25 mouse cellular contexts compared by ENCODE assay signal in genomic region chr2:153734033-153734432, GRCm38 (mm10). TPM values are rescaled to one million over a fixed set of nuclear protein-coding genes. Genes with fewer than 3 reads are reported as not detected.
DNase-seq lines count a peak whose midpoint lies in the region; ATAC-seq and TF ChIP-seq lines count a peak whose summit lies in the region.
"Had no signal": no experiment of that assay in that cellular context is flagged by ENCODE, and none has a peak within 500 bp of the region (broad histone marks: within the 10 kb centered on the region; RNA-seq: fewer than 3 reads in every experiment).

No protein-coding gene starts in this region.

- H3K27me3 ChIP-seq in thymus, adult 2 months (ENCODE audit: control insufficient read depth, insufficient read depth, low read length), result no peaks in the 10 kb centered on the region
- H3K27me3 ChIP-seq in neural tube, embryonic 15.5 days (replicated peaks), result no peaks in the 10 kb centered on the region
- H3K27me3 ChIP-seq: heart, embryonic 12.5 days; hindbrain, embryonic 13.5 days; intestine, embryonic 15.5 days had no signal

- H3K9ac ChIP-seq in neural tube, embryonic 15.5 days (replicated peaks), result no peak overlapping the region
- H3K9ac ChIP-seq: heart, embryonic 12.5 days; hindbrain, embryonic 13.5 days; intestine, embryonic 15.5 days had no signal

- intact Hi-C loops in gastrocnemius, postnatal 36 days (cut with DNase I), result no loop called here

- 32% methylated on average over 4 of the region's 4 CpGs for WGBS in thymus, adult 2 months
- WGBS in neural tube, embryonic 15.5 days, result 77% methylated on average over 4 of the region's 4 CpGs

- H3K4me1 ChIP-seq in thymus, adult 2 months (replicated peaks; ENCODE audit: control insufficient read depth, insufficient read depth, low read length), result peaks cover 14% of the 10 kb centered on the region
- H3K4me1 ChIP-seq in neural tube, embryonic 15.5 days, result no peaks in the 10 kb centered on the region
- H3K4me1 ChIP-seq: heart, embryonic 12.5 days; hindbrain, embryonic 13.5 days; intestine, embryonic 15.5 days had no signal

- H3K27ac ChIP-seq in thymus, adult 2 months (ENCODE audit: control insufficient read depth, insufficient read depth, low read length), result no peak overlapping the region
- H3K27ac ChIP-seq in neural tube, embryonic 15.5 days (replicated peaks), result no peak overlapping the region
- H3K27ac ChIP-seq: hindbrain, embryonic 13.5 days; hindbrain, postnatal 0 days; intestine, embryonic 15.5 days had no signal

- H3K9me3 ChIP-seq in neural tube, embryonic 15.5 days (replicated peaks), result no peaks in the 10 kb centered on the region
- H3K9me3 ChIP-seq: G1E; heart, embryonic 12.5 days; hindbrain, embryonic 13.5 days; intestine, embryonic 15.5 days had no signal

- no peak for TF ChIP-seq CTCF in thymus, adult 2 months (IDR thresholded peaks at IDR 0.05; ENCODE audit: borderline replicate concordance, control insufficient read depth, extremely low read depth, insufficient read depth, low read length, poor library complexity)

- no peaks in the 10 kb centered on the region for H3K36me3 ChIP-seq in thymus, adult 2 months (ENCODE audit: control insufficient read depth, insufficient read depth, low read length)
- no peaks in the 10 kb centered on the region for H3K36me3 ChIP-seq in neural tube, embryonic 15.5 days
- H3K36me3 ChIP-seq: G1E; heart, embryonic 12.5 days; hindbrain, embryonic 13.5 days; intestine, embryonic 15.5 days had no signal

- DNase-seq in thymus, postnatal 0 days (ENCODE audit: low spot score), result peak; percentile 58
- no peak for DNase-seq in thymus, adult 2 months
- DNase-seq in natural killer cell, adult 2 months (ENCODE audit: low spot score in 2 of 2), result no peak
- no peak for DNase-seq in gastrocnemius, postnatal 36 days
- DNase-seq: adrenal gland, postnatal 14 days; cerebellum, adult 11-12 months; cerebellum, adult 9-10 months; cerebellum, postnatal 25 days; gastrocnemius, postnatal 10 days; heart, postnatal 4 days had no signal

- peak; percentile 73 for ATAC-seq in activated CD4-positive, CD25-positive, alpha-beta regulatory T cell, adult 4 months
- ATAC-seq in inflammation-experienced regulatory T-cells, adult 6 months, result peak; percentile 64
- no peak for ATAC-seq in neural tube, embryonic 15.5 days (ENCODE audit: low FRiP score)
- ATAC-seq: forebrain, embryonic 16.5 days; hindbrain, postnatal 0 days; intestine, embryonic 15.5 days had no signal

- no peak overlapping the region for H3K4me3 ChIP-seq in thymus, adult 2 months (ENCODE audit: control insufficient read depth, insufficient read depth, low read length)
- H3K4me3 ChIP-seq in neural tube, embryonic 15.5 days (replicated peaks), result no peak overlapping the region
- H3K4me3 ChIP-seq: heart, embryonic 12.5 days; hindbrain, embryonic 13.5 days; intestine, embryonic 15.5 days had no signal

- TF ChIP-seq POLR2A in thymus, adult 2 months (IDR thresholded peaks at IDR 0.05; ENCODE audit: control insufficient read depth, extremely low read depth, insufficient read depth, low read length, poor library complexity), result no peak

- no peak overlapping the region for H3K4me2 ChIP-seq in neural tube, embryonic 15.5 days
- H3K4me2 ChIP-seq: heart, embryonic 12.5 days; hindbrain, embryonic 13.5 days; intestine, embryonic 15.5 days had no signal

RNA-seq across cellular contexts. Expression of gene Mapre1, which starts 7.0 kb away (rescaled TPM):
- polyA plus RNA-seq in thymus, postnatal 0 days (2015; fragmentation: Nextera tagmentation; extraction: Ambion mirVana), result 281 and 293 TPM in 2 replicates
- polyA plus RNA-seq in thymus, adult 2 months (2012; rRNA removed), result 14.6 and 15.5 TPM in 2 replicates
- polyA plus RNA-seq in activated CD4-positive, CD25-positive, alpha-beta regulatory T cell, adult 4 months (2017; shearing (Covaris generic)), result 100 to 1,000 TPM; 272 to 275 TPM
- 100 to 1,000 TPM; 267 to 340 (median 269) TPM for polyA plus RNA-seq in inflammation-experienced regulatory T-cells, adult 6 months (2017; shearing (Covaris generic))
- total RNA-seq in gastrocnemius, postnatal 36 days (2021), result 10 to 100 TPM; 34.7 to 35.9 TPM
- polyA plus RNA-seq in neural tube, embryonic 15.5 days (2015; fragmentation: Nextera tagmentation; extraction: Ambion mirVana), result 338 and 342 TPM in 2 replicates

RNA-seq across cellular contexts. Expression of gene Dnmt3c, which starts 37.6 kb away (rescaled TPM):
- polyA plus RNA-seq in thymus, postnatal 0 days (2015; fragmentation: Nextera tagmentation; extraction: Ambion mirVana), result not detected in 2 replicates
- not detected in 2 replicates for polyA plus RNA-seq in thymus, adult 2 months (2012; rRNA removed)
- polyA plus RNA-seq in activated CD4-positive, CD25-positive, alpha-beta regulatory T cell, adult 4 months (2017; shearing (Covaris generic)), result not detected
- not detected for polyA plus RNA-seq in inflammation-experienced regulatory T-cells, adult 6 months (2017; shearing (Covaris generic))
- not detected for total RNA-seq in gastrocnemius, postnatal 36 days (2021)
- polyA plus RNA-seq in neural tube, embryonic 15.5 days (2015; fragmentation: Nextera tagmentation; extraction: Ambion mirVana), result 0.09 and 0.12 TPM in 2 replicates
- total RNA-seq: adrenal gland, adult 18-20 months; adrenal gland, postnatal 14 days; G1E; gastrocnemius, postnatal 10 days; heart, adult 8-10 months; heart, postnatal 4 days; hindbrain, postnatal 0 days had no signal
- polyA plus RNA-seq: C2C12; forebrain, embryonic 11.5 days; forebrain, embryonic 16.5 days; gonadal fat pad, adult 2 months; heart, embryonic 12.5 days; heart, embryonic 16.5 days; hindbrain, embryonic 13.5 days; hindbrain, postnatal 0 days had no signal

RNA-seq across cellular contexts. Expression of gene Efcab8, which starts 45.7 kb away (rescaled TPM):
- polyA plus RNA-seq in thymus, postnatal 0 days (2015; fragmentation: Nextera tagmentation; extraction: Ambion mirVana), result 0.57 and 0.85 TPM in 2 replicates
- 1.8 and 1.9 TPM in 2 replicates for polyA plus RNA-seq in thymus, adult 2 months (2012; rRNA removed)
- under 1 TPM; 0.34 to 0.82 TPM for polyA plus RNA-seq in activated CD4-positive, CD25-positive, alpha-beta regulatory T cell, adult 4 months (2017; shearing (Covaris generic))
- polyA plus RNA-seq in inflammation-experienced regulatory T-cells, adult 6 months (2017; shearing (Covaris generic)), result under 1 TPM in 2 of 3 experiments, not detected in 1; 0.21 to 0.38 TPM
- total RNA-seq in gastrocnemius, postnatal 36 days (2021), result not detected
- polyA plus RNA-seq in neural tube, embryonic 15.5 days (2015; fragmentation: Nextera tagmentation; extraction: Ambion mirVana), result not detected in 2 replicates
- total RNA-seq: adrenal gland, postnatal 14 days; heart, adult 8-10 months; hindbrain, postnatal 0 days had no signal
- polyA plus RNA-seq: forebrain, embryonic 11.5 days; G1E; heart, embryonic 12.5 days; hindbrain, embryonic 13.5 days had no signal

Comparison
In these comparisons a context has a peak if more than half of its experiments do, and no peak if none do; other contexts are left out.
1. RNA of gene Mapre1, which starts 7.0 kb away (polyA plus RNA-seq): 338 to 342 TPM in neural tube, embryonic 15.5 days, 281 to 293 TPM in thymus, postnatal 0 days, 272 to 275 TPM in activated CD4-positive, CD25-positive, alpha-beta regulatory T cell, adult 4 months and 267 to 340 TPM in inflammation-experienced regulatory T-cells, adult 6 months; 14.6 to 15.5 TPM in thymus, adult 2 months; every median in the first group is over 10 times any median in the second.